Mouse (Mus musculus) ES-Bruce4 (cell line): ENCODE results near the gene 1810049J17Rik.

ENCODE experiments used
- CTCF ChIP-seq: IDR thresholded peaks from one replicate; pipeline ENCODE4 v1.8.1; 2011; ENCODE audit warnings: low read depth, low read length
- EP300 ChIP-seq: IDR thresholded peaks from 2 replicates; pipeline ENCODE4 v1.6.1; 2011; ENCODE audit warnings: low read depth, low read length; ENCODE audit not compliant: insufficient read depth

GRCm38 (mm10) chr15:12330389-12330788, 8.7 kb upstream of the 1810049J17Rik start:
- no peak for TF ChIP-seq EP300
- TF ChIP-seq CTCF: no peak
